Mouse (Mus musculus): Measurements from ENCODE around the gene Cadm1.

The Cadm1 gene

DNA sequence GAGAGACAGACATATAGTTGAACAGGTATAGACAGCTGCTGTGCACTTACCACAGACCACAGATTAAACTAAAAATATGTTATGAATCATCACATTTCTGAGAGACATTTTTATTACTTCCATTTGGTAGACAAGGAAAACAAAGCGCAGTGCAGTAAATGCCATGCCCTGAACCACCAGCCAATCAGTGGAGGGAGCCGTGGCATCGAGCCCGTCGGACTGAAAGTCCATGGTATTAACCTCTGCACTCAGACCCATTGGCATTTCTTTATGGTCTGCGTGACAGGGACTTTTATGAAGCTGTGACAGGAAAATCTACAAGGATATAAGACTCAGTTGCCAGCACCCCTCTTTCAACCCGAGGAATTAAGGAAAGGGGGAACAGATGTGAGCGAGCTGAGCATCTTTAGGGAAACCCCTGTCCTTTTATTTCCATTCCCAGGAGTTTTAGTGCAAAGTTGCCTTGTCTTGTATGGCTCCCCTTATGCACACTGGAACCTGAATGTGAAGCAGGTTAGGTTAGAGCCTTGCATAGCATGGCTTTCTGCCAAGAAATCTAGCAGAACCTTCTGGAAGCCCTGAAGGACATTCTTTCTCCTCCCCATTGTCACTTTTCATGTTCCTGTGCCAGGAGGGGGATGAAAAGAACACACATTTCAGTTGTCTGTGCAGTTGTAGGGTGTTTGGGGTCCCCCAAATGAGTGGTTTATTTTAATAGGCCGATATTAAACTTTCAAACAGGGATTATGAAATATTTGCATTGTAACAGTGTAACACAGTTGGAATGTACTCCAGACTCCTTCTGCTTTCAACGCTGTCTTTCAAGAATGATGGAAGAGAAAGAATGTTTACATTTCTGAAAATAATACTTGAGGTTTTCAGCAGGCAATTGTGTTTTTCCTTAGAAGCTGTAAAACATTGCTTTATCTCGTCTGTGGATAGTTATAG is 145.1 kb downstream of the Cadm1 start:
- no peak for DNase-seq

DNA sequence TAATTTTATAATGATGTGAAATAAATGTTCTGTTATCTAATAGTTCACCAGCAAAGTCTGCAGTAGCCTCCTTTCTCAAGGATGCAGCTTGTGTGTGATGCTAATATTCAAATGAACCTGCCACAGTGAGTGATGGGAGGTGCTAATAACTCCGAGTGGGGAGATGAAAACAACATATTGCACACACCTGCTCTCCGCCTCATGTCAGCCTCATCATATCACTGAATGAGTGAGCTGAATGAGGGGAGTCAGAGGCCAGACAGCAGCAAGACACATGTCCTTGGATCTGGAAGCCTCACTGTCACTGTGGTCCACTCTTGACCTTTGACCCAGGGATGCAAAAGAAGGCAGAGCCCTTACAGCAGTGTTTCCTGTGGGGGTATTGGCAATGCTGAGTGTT is 156.9 kb downstream of the Cadm1 start:
- no peak for DNase-seq

DNA sequence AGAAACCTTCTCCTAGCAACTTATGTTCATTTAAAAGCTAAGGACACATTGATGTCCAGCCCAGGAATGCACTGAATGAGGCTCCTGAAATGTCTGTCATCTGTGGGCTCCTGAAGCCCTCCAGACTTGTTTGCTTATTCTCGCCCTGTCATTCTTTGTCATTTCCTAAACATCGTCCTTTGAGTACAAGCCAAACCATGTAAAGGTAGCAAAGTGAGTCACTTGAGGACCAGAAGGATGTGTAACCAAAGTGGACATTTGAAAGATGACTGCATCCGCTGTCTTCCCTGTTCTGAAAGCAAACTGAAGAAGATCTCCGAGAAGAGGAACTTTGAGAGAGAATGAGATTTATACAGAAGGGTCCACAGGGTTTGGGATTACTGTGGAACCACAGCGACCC is 157.6 kb downstream of the Cadm1 start:
- no peak for DNase-seq

DNA sequence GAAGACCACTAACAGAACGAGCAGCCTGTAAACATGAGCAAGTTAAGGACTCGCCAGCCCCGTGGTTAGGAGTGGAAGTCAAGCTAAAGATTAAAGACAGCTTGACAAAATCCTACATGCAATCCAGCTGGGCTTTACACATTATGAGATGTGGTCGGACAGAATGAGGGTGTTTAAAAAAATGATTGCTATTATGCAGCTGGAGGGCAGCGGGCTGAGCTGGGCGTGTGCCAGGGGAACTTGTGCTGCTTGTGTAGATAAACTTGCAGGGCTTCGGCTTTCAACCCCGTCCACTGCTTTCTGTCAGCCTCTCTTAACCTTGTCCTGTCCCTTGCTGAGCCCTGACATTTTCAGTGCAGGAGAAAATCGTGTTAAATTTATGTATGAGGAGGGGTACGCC is 158.3 kb downstream of the Cadm1 start:
- DNase-seq = peak; percentile 86

DNA sequence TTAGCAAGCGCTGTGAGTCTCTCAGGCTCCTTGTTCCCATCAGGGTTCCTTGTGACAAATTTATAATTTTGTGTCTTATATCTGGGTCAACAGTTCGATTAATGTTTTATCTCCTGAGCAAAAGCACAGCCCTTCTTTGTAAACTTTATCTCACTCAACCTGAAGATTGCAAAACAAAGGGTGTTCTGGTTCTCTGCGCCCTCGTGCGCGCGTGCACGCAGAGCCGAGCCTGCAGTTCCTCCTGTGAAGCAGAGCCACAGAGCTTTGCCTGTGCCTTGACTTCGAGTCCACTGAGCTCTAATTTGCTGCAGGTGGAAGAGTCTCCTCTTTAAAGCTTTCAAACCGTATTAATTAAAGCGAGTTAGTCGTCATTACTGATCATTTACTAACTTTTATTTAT is 162.9 kb downstream of the Cadm1 start:
- no peak for DNase-seq

DNA sequence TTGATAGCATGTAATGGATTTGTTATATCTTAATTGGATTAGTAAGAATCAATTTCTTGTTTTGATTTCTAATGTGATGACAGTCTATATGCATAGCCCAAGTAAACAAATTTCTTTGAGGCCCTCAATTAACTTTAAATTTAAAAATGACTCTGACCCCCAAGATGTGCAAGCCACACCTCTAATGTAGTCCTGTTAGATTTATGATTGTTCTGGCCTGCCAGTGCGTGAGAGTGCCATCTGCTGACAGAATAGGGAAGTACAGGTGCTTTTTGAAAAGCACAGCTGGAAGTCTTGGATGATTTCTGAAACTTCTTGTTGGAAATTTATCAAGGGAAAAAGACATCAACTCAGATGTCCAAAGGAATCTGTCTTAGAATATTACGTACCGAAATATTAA is 169.1 kb downstream of the Cadm1 start:
- DNase-seq = peak; percentile 81

DNA sequence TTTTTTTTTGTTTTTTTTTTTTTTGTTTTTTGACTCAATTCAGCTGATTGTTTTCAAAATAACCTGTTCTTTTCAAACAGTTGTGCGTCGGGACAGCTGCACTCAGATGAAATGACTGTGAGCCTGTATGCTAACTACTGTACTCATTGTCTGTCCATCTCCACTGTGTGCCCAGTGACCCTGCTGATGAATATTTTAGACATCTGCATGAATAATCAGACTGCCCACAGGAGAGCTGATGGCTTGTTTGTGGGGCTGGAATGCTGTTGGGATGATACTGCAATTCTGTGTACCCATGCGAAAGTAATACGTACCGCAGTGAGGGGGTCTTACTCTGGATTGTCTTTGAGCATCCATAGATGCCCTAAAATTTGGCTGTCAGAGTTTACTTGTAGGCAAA is 170.0 kb downstream of the Cadm1 start:
- DNase-seq = no peak

DNA sequence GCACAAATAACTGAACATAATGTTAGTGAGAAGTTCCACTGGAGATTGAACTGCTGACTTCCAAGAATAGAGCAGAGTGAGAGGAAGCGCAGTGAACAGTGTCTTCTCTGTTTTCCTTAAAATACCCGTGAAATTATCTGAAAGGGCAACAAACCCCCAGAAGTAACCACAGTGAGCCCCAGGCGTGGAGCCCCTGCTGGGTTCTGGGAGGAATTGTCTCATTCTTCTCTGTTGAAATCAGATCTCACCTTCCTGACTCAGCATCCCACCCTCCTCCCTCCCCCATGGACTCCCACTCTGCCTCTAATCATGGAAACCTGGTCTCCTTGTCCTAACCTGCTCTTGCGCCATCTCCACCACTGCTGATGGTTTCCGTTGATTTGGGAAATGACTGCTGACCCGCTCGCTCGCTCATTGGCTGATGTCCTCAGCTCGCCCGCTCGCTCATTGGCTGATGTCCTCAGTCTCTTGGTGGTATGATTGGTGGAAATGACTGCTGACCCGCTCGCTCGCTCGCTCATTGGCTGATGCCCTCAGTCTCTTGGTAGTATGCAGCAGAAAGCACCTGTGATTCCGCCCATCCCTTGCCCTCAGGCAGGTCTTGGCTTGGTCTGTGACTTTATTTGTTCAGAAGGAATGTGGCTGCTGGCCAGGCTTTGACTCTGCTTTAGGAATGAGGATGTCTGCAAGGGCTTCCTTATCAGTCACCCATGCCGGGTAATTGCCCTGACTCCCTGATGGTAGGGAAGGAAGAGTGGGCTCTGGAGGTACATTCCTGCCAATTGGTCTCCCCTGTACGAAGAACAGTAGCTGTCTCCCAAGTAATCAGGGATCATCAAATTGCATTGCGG is 173.3 kb downstream of the Cadm1 start:
- no peak for DNase-seq

DNA sequence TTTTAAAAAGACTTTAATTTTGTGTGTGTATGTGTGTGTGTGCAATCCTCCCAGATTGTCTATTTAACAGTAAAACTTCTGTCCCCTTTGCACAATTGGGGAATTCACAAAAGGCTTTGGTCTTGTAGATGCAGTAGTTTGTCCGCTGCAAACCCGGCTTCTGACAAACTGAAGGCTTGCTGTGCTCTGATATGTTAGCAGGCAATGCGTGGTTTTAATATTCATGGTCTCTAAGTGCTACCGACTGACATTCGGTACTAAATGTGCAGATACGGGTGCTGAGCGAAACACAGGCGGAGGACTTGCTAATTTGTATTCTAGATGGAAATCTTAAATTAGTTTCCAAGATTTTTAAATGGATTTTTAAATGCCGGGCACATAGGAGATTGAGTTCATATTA is 176.4 kb downstream of the Cadm1 start:
- no peak for DNase-seq

DNA sequence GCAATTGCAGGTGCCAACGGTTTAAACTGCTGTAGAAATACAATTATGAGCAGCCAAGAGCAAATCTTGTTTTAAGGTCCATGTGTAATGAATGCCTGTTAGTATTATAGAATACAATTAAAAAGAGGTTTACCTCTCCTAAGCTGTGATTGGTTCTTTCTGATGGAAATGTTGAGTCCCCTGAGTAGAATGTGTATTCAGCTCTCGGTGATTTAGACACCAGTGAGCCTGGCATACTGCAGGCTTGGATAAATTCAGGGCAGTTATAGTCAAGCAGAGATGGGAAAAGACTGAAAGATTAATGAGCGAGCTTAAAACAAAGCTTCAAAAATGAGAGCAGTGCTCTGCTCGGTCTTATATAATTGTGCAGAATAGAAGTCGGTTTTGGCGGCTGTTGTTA is 177.4 kb downstream of the Cadm1 start:
- DNase-seq = no peak

DNA sequence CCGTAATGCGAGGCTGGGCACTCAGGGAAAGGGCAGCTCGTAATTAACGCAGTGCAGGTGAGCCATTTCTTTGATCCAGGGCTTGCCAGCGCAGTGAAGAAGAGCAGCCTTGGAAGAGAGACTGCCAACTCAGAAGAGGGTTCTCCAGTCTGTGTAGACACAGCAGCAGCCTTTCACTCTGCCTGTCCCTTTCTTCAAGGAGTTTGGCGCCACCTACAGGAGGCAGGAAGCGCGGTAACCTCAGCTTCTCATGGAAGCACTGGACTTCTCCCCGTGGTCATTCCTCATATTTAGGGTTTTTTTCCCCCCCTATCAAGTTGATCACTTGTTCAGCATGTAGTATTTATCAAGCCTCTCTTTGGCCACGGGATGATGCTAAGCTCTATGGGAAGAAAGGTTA is 178.3 kb downstream of the Cadm1 start:
- peak; percentile 89 for DNase-seq

DNA sequence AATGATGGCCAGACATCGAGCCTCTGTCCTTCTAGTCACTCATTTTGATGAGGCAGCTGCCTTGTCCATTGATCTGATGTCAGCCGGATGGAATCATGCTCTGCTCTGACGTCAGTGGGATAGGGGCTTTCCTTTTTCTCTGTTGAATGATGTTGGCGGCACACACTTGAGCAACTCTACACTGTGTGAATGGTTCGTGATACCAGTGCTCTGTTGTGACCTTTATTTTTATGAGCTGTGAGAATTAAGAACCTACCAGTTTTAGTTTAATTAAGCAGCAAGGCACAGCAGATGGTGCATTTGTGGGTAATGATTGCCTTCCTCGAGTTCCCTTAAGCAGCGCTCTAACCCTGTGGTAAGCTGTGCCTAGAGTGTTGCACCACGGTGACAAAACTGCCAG is 181.0 kb downstream of the Cadm1 start:
- no peak for DNase-seq

DNA sequence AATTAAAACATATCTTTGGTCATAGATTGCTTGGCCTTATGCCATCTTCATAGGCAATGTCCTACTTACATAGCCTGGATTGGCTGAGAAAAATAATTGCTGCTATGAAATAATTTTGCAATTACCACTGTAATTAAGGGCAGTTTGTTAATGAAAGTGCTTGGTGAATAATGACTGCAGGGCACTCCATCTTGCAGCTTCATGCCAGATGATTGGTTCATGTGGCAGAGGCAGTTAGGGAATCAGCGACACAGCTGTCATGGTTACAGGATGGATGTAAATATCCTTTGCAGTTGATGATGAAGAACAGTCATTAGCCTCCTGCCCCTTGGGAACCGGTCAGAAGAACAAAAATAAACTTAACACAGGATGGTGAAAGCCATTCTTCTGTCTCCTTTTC is 184.6 kb downstream of the Cadm1 start:
- DNase-seq = no peak

DNA sequence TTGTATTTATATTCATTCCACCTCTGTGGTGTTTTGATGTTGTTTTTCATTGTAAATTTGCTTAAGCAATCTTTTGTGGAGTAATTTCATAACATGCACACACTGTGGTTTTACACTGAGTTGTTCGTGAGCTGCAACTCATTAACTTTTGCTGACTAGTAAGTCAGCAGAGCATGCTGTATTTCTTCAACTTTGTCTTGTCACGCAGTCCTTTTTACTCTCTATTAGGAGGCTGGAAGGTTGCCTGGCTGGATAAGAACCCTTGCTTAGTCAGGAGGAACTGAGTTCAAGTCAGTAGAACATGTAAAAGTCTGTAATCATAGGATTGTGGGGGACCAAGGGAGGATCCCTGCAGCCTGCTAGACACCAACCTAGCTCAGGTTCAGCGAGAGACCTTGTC is 185.4 kb downstream of the Cadm1 start:
- no peak for DNase-seq

DNA sequence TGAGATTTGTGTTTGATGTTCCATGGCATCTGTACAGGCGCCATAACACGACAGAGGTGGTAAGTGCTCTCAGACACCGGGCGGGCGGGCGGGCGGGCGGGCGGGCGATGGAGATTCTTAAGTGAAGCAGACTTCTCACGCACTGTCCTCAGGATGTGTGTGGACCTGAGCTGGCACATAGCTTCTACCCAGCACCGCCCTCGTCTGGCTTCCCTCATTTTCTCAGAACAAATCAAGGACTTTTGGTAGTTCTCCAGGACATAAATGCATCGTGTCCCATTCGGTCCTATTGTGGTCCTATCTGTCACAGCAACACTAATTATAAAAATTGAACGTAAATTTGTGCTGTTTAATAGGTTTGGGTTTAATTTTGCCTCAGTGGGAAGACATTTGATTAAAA is 186.9 kb downstream of the Cadm1 start:
- DNase-seq = no peak

DNA sequence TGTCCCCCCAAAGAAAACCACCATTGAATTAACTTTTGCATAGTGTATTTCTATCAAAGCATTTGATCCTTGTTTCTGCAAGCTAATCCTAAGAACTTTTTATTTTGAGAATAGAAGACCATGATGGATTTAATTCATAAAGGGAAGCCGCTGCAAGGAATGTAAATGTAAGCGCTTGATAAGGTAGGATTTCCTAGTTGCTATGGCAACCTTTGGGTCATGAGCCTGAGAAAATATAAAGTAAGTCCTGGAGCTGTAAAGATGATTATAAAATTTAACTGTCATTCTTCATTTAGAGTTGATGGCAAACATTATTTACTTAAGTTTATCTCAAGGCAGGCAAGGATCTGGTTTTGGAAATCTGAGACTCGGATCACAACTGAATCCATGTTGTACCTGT is 197.6 kb downstream of the Cadm1 start:
- no peak for DNase-seq

DNA sequence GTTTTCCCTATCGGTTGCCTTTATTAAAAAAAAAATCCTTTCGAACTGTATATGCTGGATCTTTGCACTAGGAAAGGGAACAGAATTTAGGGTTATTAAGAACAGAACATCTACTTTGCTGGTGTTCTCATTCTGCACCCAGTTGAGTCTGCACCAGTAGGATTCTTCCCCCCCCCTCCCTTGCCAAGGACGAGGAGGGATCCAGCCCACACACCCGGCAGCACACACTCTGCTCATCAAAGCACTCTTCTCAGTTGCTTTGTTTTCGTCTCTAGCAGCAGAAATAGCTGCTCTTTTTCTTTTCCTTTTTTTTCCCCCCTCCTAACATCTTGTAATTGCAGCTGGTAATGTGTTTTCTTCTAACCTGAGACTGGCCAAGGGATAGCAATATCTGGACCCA is 198.9 kb downstream of the Cadm1 start:
- DNase-seq = no peak

DNA sequence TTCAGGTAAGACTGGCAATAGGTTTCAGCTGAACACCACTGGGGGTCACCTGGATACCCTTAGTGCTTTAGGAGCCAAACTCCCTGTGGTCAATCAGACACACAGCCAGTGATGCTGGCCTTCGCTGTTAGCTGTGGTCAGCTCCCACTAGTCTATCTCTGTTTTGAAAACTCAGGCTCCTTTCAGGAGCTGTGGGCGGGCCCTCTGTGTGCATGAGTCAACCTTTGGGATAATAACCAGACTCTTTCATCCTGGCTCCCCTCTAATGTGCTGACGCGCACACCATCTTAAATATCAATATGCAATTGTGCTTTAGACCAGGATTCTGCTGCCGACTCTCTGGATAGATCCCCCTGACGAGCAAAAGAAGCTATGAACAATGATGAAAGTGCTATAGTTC is 200.3 kb downstream of the Cadm1 start:
- DNase-seq = no peak

DNA sequence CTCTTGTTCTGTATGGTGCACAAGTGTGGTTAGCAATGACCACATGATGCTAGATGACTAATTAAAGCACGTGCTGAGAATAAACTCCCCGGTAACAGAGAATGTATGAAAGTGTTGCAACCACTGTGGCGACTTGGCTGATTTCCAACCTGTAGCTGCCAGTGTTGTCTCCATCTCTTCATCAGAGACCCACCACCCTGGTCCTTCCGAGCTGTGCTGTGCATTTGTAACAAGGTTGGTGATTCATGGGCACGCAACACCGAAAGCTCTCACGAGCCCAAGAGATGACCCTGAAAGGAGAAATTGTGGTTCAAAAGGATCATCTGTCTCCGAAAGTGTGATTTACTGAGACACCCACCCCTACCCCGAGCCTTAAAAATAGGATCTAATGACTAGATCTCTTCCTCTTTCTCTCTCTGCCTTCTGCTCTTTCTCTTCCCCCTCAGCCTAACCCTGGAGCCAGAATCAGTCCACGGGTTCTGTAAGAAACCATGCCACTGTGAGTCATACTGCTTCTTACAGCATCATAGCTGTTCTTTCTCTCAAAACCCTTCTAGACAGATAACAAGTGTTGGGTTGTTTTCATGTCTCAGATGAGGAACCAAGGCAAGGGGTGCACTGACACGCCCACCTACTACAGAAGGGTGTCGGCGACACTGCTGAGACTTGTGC is 203.9 kb downstream of the Cadm1 start:
- no peak for DNase-seq

DNA sequence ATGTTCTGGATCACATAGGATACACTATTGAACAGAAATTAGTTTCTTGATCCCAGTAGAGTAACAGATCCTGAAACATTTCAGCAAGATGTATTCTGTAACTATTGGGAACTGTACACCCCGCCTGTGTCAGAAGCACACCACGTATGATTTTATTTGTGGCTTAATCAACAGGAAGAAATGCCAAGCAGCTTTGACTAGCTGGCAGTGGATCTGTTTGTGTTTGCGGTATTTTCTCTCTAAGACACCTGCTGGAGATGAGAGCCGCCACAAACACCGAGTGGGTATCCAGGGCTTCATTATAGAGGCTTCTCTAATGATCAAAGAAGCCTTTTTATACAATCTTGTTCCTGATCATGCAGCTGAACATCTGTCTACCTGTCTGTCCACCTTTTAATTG is 204.9 kb downstream of the Cadm1 start:
- no peak for DNase-seq

DNA sequence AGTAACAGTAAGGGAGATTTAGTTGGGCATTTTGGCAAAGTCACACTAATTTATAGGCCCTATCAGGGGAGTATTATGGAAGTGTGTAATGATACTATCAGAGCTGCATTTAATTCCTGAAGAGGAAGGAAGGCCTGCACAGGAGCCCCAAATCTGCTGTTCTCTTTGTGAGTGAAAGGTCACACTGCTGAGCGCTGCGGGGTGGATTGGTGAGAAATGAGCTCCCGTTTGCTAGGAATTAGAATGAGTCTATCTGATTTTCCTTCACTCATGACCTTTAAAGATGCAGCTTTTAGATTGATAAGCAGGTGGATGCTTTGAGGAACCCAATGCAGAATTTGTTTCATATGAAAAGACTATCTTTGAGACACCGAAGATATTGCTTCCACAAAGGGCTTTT is 208.8 kb downstream of the Cadm1 start:
- DNase-seq = no peak

DNA sequence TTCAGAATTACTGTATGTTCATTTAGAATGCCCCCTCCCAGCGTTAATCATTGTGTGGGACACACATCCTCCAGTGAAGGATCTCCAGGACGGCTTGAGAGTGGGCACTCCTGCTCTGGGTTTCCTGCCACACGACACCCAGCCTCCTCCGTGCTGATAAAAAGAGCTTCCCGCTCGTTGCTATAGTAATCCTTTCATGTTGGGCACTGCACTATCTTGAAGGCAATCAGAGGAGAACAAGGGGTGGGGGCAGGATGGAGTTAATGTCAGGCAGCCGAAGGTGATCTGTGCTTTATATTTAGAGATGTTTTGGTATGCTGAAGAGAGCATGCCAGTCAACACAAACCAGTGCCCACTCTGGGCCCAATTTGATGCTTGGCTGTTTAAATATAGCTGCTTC is 209.3 kb downstream of the Cadm1 start:
- no peak for DNase-seq

DNA sequence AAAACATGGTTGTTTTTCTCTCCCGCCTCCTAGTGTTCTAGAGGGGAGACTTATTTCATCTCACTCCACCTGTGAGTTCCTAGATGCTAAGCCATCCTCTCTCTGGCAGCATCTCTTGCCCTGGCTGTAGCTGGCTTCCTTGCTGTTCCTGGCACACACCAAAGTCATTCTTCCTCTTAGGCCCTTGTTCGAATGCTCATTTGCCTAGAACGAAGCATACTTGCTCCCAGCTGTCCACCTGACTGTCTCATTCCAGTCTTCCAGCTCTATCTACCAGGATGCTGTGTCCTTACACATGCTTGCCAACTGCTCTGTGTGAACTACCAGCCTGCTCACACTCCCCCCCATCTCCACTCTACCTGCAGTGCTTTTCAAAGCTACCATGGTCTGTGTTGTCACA is 211.8 kb downstream of the Cadm1 start:
- DNase-seq = no peak

DNA sequence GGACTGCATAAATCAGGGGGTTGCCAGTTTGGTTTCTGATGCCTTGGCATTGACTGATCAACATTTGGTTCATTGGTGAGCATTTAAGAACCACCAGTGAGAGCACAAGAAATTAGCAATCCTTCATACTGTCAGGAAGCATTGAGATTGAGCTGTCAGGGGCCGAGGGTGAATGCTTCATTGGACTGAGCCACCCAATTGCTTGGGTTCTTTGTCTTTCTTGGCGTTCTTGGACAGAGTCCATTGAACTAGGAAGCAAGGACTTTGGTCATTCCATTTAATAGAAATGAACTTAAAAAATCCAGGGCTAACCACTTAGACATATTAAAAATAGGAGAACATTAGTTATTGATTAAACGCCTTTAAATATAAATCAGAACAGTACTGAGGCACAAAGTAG is 214.9 kb downstream of the Cadm1 start:
- DNase-seq = no peak
